Mouse (Mus musculus) hindbrain, embryonic 10.5 days (tissue): ENCODE data around the gene Gm45140. TPM values are rescaled to one million over a fixed set of nuclear protein-coding genes. Genes with fewer than 3 reads are reported as not detected.

ENCODE experiments used
- DNase-seq: peaks from one replicate; pipeline ENCODE4 v3.0.0-alpha.2; 2017; ENCODE audit warnings: low spot score
- H3K27ac ChIP-seq: fragments of 300-500 bp; sonication (generic); 2 replicates; pipeline ENCODE4 v1.5.1; 2016; ENCODE audit warnings: mild to moderate bottlenecking, moderate library complexity
- H3K27me3 ChIP-seq: fragments of 300-500 bp; sonication (generic); 2 replicates; pipeline ENCODE4 v1.6.1; 2016; ENCODE audit warnings: mild to moderate bottlenecking; ENCODE audit not compliant: poor library complexity, insufficient read depth, severe bottlenecking
- H3K36me3 ChIP-seq: fragments of 300-500 bp; sonication (generic); 2 replicates; pipeline ENCODE4 v1.6.1; 2016; ENCODE audit warnings: mild to moderate bottlenecking, moderate library complexity
- H3K4me1 ChIP-seq: fragments of 300-500 bp; sonication (generic); replicated peaks from 2 replicates; pipeline ENCODE4 v1.6.1; 2016; ENCODE audit warnings: mild to moderate bottlenecking
- H3K4me3 ChIP-seq: fragments of 300-500 bp; sonication (generic); 2 replicates; pipeline ENCODE4 v1.5.1; 2016; ENCODE audit warnings: mild to moderate bottlenecking, moderate library complexity
- H3K9me3 ChIP-seq: fragments of 300-500 bp; sonication (generic); 2 replicates; pipeline ENCODE4 v1.6.1; 2016; ENCODE audit warnings: mild to moderate bottlenecking, moderate library complexity
- WGBS: fragments of 180-500 bp; shearing (Covaris S2); methylation state at CpG from one replicate; pipeline ENCODE4 v1.1.7; 2016; 5-methylcytosine and 5-hydroxymethylcytosine counted together
- polyA plus RNA-seq: library from polyadenylated mRNA; unstranded; fragments of >200 nt; fragmentation: Nextera tagmentation; extraction: Ambion mirVana; gene quantifications from 2 replicates; pipeline ENCODE4 v1.2.1, GENCODE M21; 2016

Gene Gm45140
- polyA plus RNA-seq, 1 experiment from 2014 or later: 1.7 TPM

- no peaks in the 10 kb centered on the region for H3K4me1 ChIP-seq
- DNase-seq: no peak
- no peaks in the 10 kb centered on the region for H3K36me3 ChIP-seq
- no peak overlapping the region for H3K27ac ChIP-seq
- no peaks in the 10 kb centered on the region for H3K27me3 ChIP-seq
- H3K9me3 ChIP-seq: no peaks in the 10 kb centered on the region
- no peak overlapping the region for H3K4me3 ChIP-seq
- 81% methylated on average over 2 of the region's 2 CpGs for WGBS
Measured at GRCm38 (mm10) chr6:87867256-87867655, 31.7 kb upstream of the Gm45140 start.

GRCm38 (mm10) chr6:87866211-87866610 lies 30.6 kb upstream of the Gm45140 start:
- H3K27me3 ChIP-seq: no peaks in the 10 kb centered on the region
- no peaks in the 10 kb centered on the region for H3K36me3 ChIP-seq
- H3K27ac ChIP-seq: no peak overlapping the region
- WGBS: 86% methylated on average over 6 of the region's 6 CpGs
- no peak overlapping the region for H3K4me3 ChIP-seq
- no peak for DNase-seq
- H3K4me1 ChIP-seq: no peaks in the 10 kb centered on the region
- no peaks in the 10 kb centered on the region for H3K9me3 ChIP-seq

GRCm38 (mm10) chr6:87857071-87857470 lies 21.5 kb upstream of the Gm45140 start:
- no peak for DNase-seq
- 72% methylated on average over 1 of the region's 1 CpGs for WGBS
- Histone ChIP-seq H3K4me1 (no peaks in the 10 kb centered on the region), H3K36me3 (no peaks in the 10 kb centered on the region), H3K27ac (no peak overlapping the region), H3K27me3 (no peaks in the 10 kb centered on the region), H3K4me3 (no peak overlapping the region), H3K9me3 (no peaks in the 10 kb centered on the region)

- no peak overlapping the region for H3K4me3 ChIP-seq
- no peaks in the 10 kb centered on the region for H3K27me3 ChIP-seq
- no peak overlapping the region for H3K27ac ChIP-seq
- H3K36me3 ChIP-seq: peaks cover 5% of the 10 kb centered on the region
- H3K9me3 ChIP-seq: no peaks in the 10 kb centered on the region
- 89% methylated on average over 4 of the region's 4 CpGs for WGBS
- peaks cover 23% of the 10 kb centered on the region for H3K4me1 ChIP-seq
- DNase-seq: no peak
Measured at GRCm38 (mm10) chr6:87853446-87853845, 17.9 kb upstream of the Gm45140 start.

- 79% methylated on average over 6 of the region's 6 CpGs for whole genome bisulfite sequencing
- no peak for DNase-seq
- H3K27ac ChIP-seq: no peak overlapping the region
- no peaks in the 10 kb centered on the region for H3K9me3 ChIP-seq
- H3K4me1 ChIP-seq: peaks cover 36% of the 10 kb centered on the region
- peaks cover 21% of the 10 kb centered on the region for H3K36me3 ChIP-seq
- H3K27me3 ChIP-seq: no peaks in the 10 kb centered on the region
- no peak overlapping the region for H3K4me3 ChIP-seq
Measured at GRCm38 (mm10) chr6:87851871-87852270, 16.3 kb upstream of the Gm45140 start.

GRCm38 (mm10) chr6:87850900-87851614 lies 15.5 kb upstream of the Gm45140 start, which contains the start of gene Cnbp:
Gene Cnbp, minus strand, starts transcription at chr6:87851106.
- Histone ChIP-seq H3K36me3 (peaks cover 29% of the 10 kb centered on the region), H3K4me3 (peak within 1 kb of the TSS; percentile 98), H3K27ac (peak within 1 kb of the TSS; percentile 99), H3K27me3 (no peaks in the 10 kb centered on the region), H3K4me1 (peaks cover 39% of the 10 kb centered on the region), H3K9me3 (no peaks in the 10 kb centered on the region)
- peak; percentile 96 for DNase-seq
- WGBS: under 1% methylated on average over 55 of the region's 55 CpGs

- Histone ChIP-seq H3K9me3 (no peaks in the 10 kb centered on the region), H3K27ac (peak overlapping the region; percentile 99), H3K4me3 (peak overlapping the region; percentile 98), H3K27me3 (no peaks in the 10 kb centered on the region), H3K4me1 (peaks cover 39% of the 10 kb centered on the region), H3K36me3 (peaks cover 36% of the 10 kb centered on the region)
- DNase-seq: no peak
- under 1% methylated on average over 73 of the region's 73 CpGs for WGBS
Measured at GRCm38 (mm10) chr6:87850155-87850899, 14.7 kb upstream of the Gm45140 start.

GRCm38 (mm10) chr6:87849780-87850154 lies 14.2 kb upstream of the Gm45140 start:
- H3K4me1 ChIP-seq: peaks cover 39% of the 10 kb centered on the region
- peak overlapping the region; percentile 98 for H3K4me3 ChIP-seq
- peak; percentile 36 for DNase-seq
- peaks cover 42% of the 10 kb centered on the region for H3K36me3 ChIP-seq
- under 1% methylated on average over 8 of the region's 8 CpGs for WGBS
- no peaks in the 10 kb centered on the region for H3K9me3 ChIP-seq
- H3K27me3 ChIP-seq: no peaks in the 10 kb centered on the region
- peak overlapping the region; percentile 99 for H3K27ac ChIP-seq

- H3K4me1 ChIP-seq: peaks cover 39% of the 10 kb centered on the region
- DNase-seq: no peak
- no peak overlapping the region for H3K4me3 ChIP-seq
- no peaks in the 10 kb centered on the region for H3K27me3 ChIP-seq
- H3K36me3 ChIP-seq: peaks cover 71% of the 10 kb centered on the region
- 94% methylated on average over 1 of the region's 1 CpGs for WGBS
- no peak overlapping the region for H3K27ac ChIP-seq
- H3K9me3 ChIP-seq: no peaks in the 10 kb centered on the region
Measured at GRCm38 (mm10) chr6:87846813-87847212, 11.2 kb upstream of the Gm45140 start.

- Histone ChIP-seq H3K36me3 (peaks cover 78% of the 10 kb centered on the region), H3K9me3 (no peaks in the 10 kb centered on the region), H3K4me3 (no peak overlapping the region), H3K27ac (no peak overlapping the region), H3K4me1 (peaks cover 29% of the 10 kb centered on the region), H3K27me3 (no peaks in the 10 kb centered on the region)
- 95% methylated on average over 13 of the region's 13 CpGs for WGBS
- no peak for DNase-seq
Measured at GRCm38 (mm10) chr6:87845031-87845695, 9.6 kb upstream of the Gm45140 start.

GRCm38 (mm10) chr6:87842254-87842653 lies 6.7 kb upstream of the Gm45140 start:
- no peak for DNase-seq
- peaks cover 61% of the 10 kb centered on the region for H3K36me3 ChIP-seq
- no peak overlapping the region for H3K27ac ChIP-seq
- no peaks in the 10 kb centered on the region for H3K9me3 ChIP-seq
- H3K27me3 ChIP-seq: no peaks in the 10 kb centered on the region
- H3K4me3 ChIP-seq: no peak overlapping the region
- peaks cover 25% of the 10 kb centered on the region for H3K4me1 ChIP-seq
- WGBS: 24% methylated on average over 1 of the region's 1 CpGs

- WGBS: 86% methylated on average over 8 of the region's 8 CpGs
- H3K4me3 ChIP-seq: no peak overlapping the region
- H3K4me1 ChIP-seq: peaks cover 24% of the 10 kb centered on the region
- no peak overlapping the region for H3K27ac ChIP-seq
- DNase-seq: no peak
- no peaks in the 10 kb centered on the region for H3K27me3 ChIP-seq
- H3K36me3 ChIP-seq: peaks cover 58% of the 10 kb centered on the region
- no peaks in the 10 kb centered on the region for H3K9me3 ChIP-seq
Measured at GRCm38 (mm10) chr6:87841635-87842034, 6.0 kb upstream of the Gm45140 start.
